Mouse (Mus musculus) neural tube, embryonic 14.5 days (tissue): ENCODE data around the gene Dclk2. TPM values are rescaled to one million over a fixed set of nuclear protein-coding genes. Genes with fewer than 3 reads are reported as not detected.

Source experiments
- ATAC-seq: fragments of 200-750 bp; cut with Nextera tagmentation; 2 replicates; pipeline ENCODE4 v1.8.0; 2017; ENCODE audit warnings: low read depth, mild to moderate bottlenecking, moderate TSS enrichment, moderate library complexity
- H3K27ac ChIP-seq: fragments of 300-500 bp; sonication (generic); 2 replicates; pipeline ENCODE4 v1.5.1; 2014; ENCODE audit warnings: low read depth, mild to moderate bottlenecking, control low read depth, low read length, moderate library complexity, mixed read lengths
- H3K27me3 ChIP-seq: fragments of 300-500 bp; sonication (generic); 2 replicates; pipeline ENCODE4 v1.6.1; 2014; ENCODE audit warnings: low read length; ENCODE audit not compliant: control insufficient read depth, insufficient read depth
- H3K36me3 ChIP-seq: fragments of 300-500 bp; sonication (generic); 2 replicates; pipeline ENCODE4 v1.6.1; 2014; ENCODE audit warnings: low read length, mixed read lengths; ENCODE audit not compliant: control insufficient read depth, insufficient read depth
- H3K4me1 ChIP-seq: fragments of 300-500 bp; sonication (generic); 2 replicates; pipeline ENCODE4 v1.6.1; 2014; ENCODE audit warnings: low read length; ENCODE audit not compliant: control insufficient read depth, insufficient read depth
- H3K4me2 ChIP-seq: fragments of 300-500 bp; sonication (generic); 2 replicates; pipeline ENCODE4 v1.6.1; 2014; ENCODE audit warnings: mild to moderate bottlenecking, low read depth, low read length, control low read depth
- H3K4me3 ChIP-seq: fragments of 300-500 bp; sonication (generic); 2 replicates; pipeline ENCODE4 v1.5.1; 2014; ENCODE audit warnings: low read depth, low read length, control low read depth, mixed read lengths
- H3K9ac ChIP-seq: fragments of 300-500 bp; sonication (generic); replicated peaks from 2 replicates; pipeline ENCODE4 v1.6.1; 2014; ENCODE audit warnings: low read depth, mild to moderate bottlenecking, control low read depth, low read length, mixed read lengths
- H3K9me3 ChIP-seq: fragments of 300-500 bp; sonication (generic); 2 replicates; pipeline ENCODE4 v1.6.1; 2016; ENCODE audit warnings: low read length; ENCODE audit not compliant: control insufficient read depth
- WGBS: fragments of 180-500 bp; shearing (Covaris S2); extraction: QIAGEN DNeasy Blood & Tissue Kit; methylation state at CpG from one replicate; pipeline ENCODE4 v1.1.7; 2014; 5-methylcytosine and 5-hydroxymethylcytosine counted together
- polyA plus RNA-seq: library from polyadenylated mRNA; unstranded; fragments of >200 nt; fragmentation: Nextera tagmentation; extraction: Ambion mirVana; gene quantifications from 2 replicates; pipeline ENCODE4 v1.2.1, GENCODE M21; 2014

Dclk2 gene
- polyA plus RNA-seq, 1 experiment from 2014 or later: 75.5 TPM

GRCm38 (mm10) chr3:86774566-86775443 is 145.8 kb downstream of the Dclk2 start:
- Histone ChIP-seq H3K9ac (no peak overlapping the region), H3K27ac (peak overlapping the region; percentile 35; the same call in 1 of the 2 replicates), H3K4me2 (no peak overlapping the region), H3K27me3 (no peaks in the 10 kb centered on the region), H3K4me1 (peaks cover 13% of the 10 kb centered on the region; the same call in 1 of the 2 replicates), H3K4me3 (no peak overlapping the region), H3K9me3 (no peaks in the 10 kb centered on the region), H3K36me3 (no peaks in the 10 kb centered on the region)
- peak; percentile 45 for ATAC-seq
- WGBS: 32% methylated on average over 14 of the region's 14 CpGs

DNA sequence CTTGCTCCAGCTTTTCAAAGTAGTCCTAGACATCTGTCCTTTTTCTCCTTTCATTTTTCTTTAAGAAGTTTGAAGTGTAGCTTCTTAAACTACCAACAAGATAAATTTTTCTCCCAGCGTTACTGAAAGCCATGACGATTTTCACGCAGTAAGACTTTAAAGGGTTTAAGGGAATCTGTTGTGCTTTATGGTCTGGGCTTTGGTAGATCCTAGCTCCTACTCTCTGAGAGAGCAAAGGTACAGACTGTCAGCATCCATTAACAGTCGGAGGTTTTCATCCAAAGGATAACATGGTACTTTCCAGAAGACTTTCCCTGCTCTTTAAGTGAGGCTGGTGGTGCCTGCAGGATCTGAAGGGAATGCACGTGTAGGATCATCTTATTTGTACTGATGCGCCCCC is 151.7 kb downstream of the Dclk2 start:
- Histone ChIP-seq H3K9me3 (no peaks in the 10 kb centered on the region), H3K4me2 (no peak overlapping the region), H3K27me3 (no peaks in the 10 kb centered on the region), H3K27ac (no peak overlapping the region), H3K9ac (no peak overlapping the region), H3K4me3 (no peak overlapping the region), H3K36me3 (no peaks in the 10 kb centered on the region), H3K4me1 (no peaks in the 10 kb centered on the region)
- ATAC-seq: no peak
- 42% methylated on average over 6 of the region's 6 CpGs for WGBS

GRCm38 (mm10) chr3:86768553-86768952 is 152.1 kb downstream of the Dclk2 start:
- no peak overlapping the region for H3K9ac ChIP-seq
- no peaks in the 10 kb centered on the region for H3K4me1 ChIP-seq
- ATAC-seq: no peak
- no peaks in the 10 kb centered on the region for H3K9me3 ChIP-seq
- WGBS: 21% methylated on average over 8 of the region's 8 CpGs
- H3K27ac ChIP-seq: no peak overlapping the region
- no peak overlapping the region for H3K4me3 ChIP-seq
- no peaks in the 10 kb centered on the region for H3K36me3 ChIP-seq
- H3K4me2 ChIP-seq: no peak overlapping the region
- no peaks in the 10 kb centered on the region for H3K27me3 ChIP-seq

- ATAC-seq: no peak
- Histone ChIP-seq H3K4me3 (no peak overlapping the region), H3K36me3 (no peaks in the 10 kb centered on the region), H3K9me3 (no peaks in the 10 kb centered on the region), H3K4me1 (0 out of 2 replicates have a peak, but pooled peaks cover 3% of the 10 kb centered on the region), H3K9ac (no peak overlapping the region), H3K27ac (no peak overlapping the region), H3K27me3 (no peaks in the 10 kb centered on the region), H3K4me2 (no peak overlapping the region)
- 73% methylated on average over 4 of the region's 4 CpGs for WGBS
These were observed 158.2 kb downstream of the Dclk2 start for GRCm38 (mm10) chr3:86762456-86762855.

DNA sequence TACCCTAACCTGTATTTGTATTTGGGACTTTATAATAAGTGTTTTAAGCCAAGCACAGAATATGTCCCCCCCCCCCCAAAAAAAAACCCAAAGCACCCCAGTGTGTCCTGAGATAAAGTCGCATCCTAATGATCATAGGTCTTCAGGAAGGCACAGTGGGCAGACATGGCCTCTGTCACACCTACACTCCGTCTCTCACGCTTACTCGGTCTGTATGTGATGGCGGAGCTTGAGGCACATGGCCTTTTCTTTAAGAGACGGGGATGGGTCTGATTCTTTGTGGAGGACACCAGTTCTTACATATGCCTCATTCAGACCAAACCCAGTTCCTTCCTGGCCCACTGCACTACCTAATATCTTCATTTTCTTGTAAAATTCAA is 158.6 kb downstream of the Dclk2 start:
- Histone ChIP-seq H3K27ac (0 out of 2 replicates have a peak overlapping the region, but pooled peaks have one; percentile 69), H3K9ac (no peak overlapping the region), H3K9me3 (no peaks in the 10 kb centered on the region), H3K4me3 (no peak overlapping the region), H3K36me3 (no peaks in the 10 kb centered on the region), H3K4me1 (0 out of 2 replicates have a peak, but pooled peaks cover 3% of the 10 kb centered on the region), H3K27me3 (no peaks in the 10 kb centered on the region), H3K4me2 (no peak overlapping the region)
- WGBS: 83% methylated on average over 6 of the region's 6 CpGs
- peak; percentile 62; the same call in 1 of the 2 replicates for ATAC-seq

GRCm38 (mm10) chr3:86761095-86762035 is 159.3 kb downstream of the Dclk2 start:
- H3K36me3 ChIP-seq: no peaks in the 10 kb centered on the region
- no peak overlapping the region for H3K4me3 ChIP-seq
- peak overlapping the region; percentile 69; the same call in 1 of the 2 replicates for H3K27ac ChIP-seq
- ATAC-seq: peak; percentile 92
- no peaks in the 10 kb centered on the region for H3K27me3 ChIP-seq
- H3K9me3 ChIP-seq: no peaks in the 10 kb centered on the region
- H3K4me1 ChIP-seq: 0 out of 2 replicates have a peak, but pooled peaks cover 3% of the 10 kb centered on the region
- no peak overlapping the region for H3K9ac ChIP-seq
- 42% methylated on average over 9 of the region's 9 CpGs for WGBS
- H3K4me2 ChIP-seq: no peak overlapping the region; the same call in 1 of the 2 replicates

DNA sequence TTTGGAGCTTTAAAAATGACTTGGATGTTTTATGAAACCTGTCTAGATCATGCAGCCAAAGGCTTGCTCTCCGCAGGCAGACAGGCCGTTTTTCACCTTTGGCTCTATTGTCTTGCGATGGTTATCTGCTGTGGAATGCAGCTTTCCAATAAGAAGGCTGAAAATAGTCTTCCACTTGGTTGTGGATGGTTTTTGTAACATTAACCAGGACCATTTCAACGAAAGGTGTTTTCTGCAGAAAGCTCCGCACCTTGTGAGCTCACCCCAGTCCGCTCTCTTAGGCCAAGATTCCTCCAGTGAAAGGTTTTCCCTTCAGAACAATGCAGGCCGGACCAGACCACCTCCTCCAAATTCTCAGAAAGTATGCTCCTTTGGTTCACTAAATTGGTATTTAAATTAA is 160.2 kb downstream of the Dclk2 start:
- Histone ChIP-seq H3K4me2 (no peak overlapping the region), H3K36me3 (no peaks in the 10 kb centered on the region)

GRCm38 (mm10) chr3:86759834-86760233 is 160.8 kb downstream of the Dclk2 start:
- H3K4me3 ChIP-seq: no peak overlapping the region
- H3K9me3 ChIP-seq: no peaks in the 10 kb centered on the region
- H3K4me2 ChIP-seq: peak overlapping the region; percentile 30; the same call in 1 of the 2 replicates
- no peak for ATAC-seq
- H3K27me3 ChIP-seq: no peaks in the 10 kb centered on the region
- 45% methylated on average over 8 of the region's 8 CpGs for WGBS
- no peak overlapping the region for H3K27ac ChIP-seq
- 0 out of 2 replicates have a peak, but pooled peaks cover 7% of the 10 kb centered on the region for H3K4me1 ChIP-seq
- no peak overlapping the region; the same call in 1 of the 2 replicates for H3K9ac ChIP-seq
- H3K36me3 ChIP-seq: no peaks in the 10 kb centered on the region

More for the DNA sequence above, 160.2 kb downstream of the Dclk2 start:
- WGBS: 58% methylated on average over 7 of the region's 7 CpGs
- H3K9me3 ChIP-seq: no peaks in the 10 kb centered on the region
- no peak for ATAC-seq
- H3K9ac ChIP-seq: peak overlapping the region; percentile 32; the same call in 1 of the 2 replicates
- H3K4me1 ChIP-seq: 0 out of 2 replicates have a peak, but pooled peaks cover 3% of the 10 kb centered on the region
- no peaks in the 10 kb centered on the region for H3K27me3 ChIP-seq
- no peak overlapping the region for H3K4me3 ChIP-seq
- peak overlapping the region; percentile 71 for H3K27ac ChIP-seq
